Mouse (Mus musculus) G1E (cell line): Measurements from ENCODE around the gene Atoh7.

Experiments
- CTCF ChIP-seq: IDR thresholded peaks from 2 replicates; pipeline ENCODE4 v1.5.1; 2012; ENCODE audit warnings: low read depth, low read length, inconsistent platforms, mixed read lengths
- GATA1 ChIP-seq: IDR thresholded peaks from 2 replicates; pipeline ENCODE4 v1.6.1; 2012; ENCODE audit warnings: borderline replicate concordance, low read length, inconsistent platforms, mixed read lengths

- no peak for TF ChIP-seq CTCF
- TF ChIP-seq GATA1 = no peak
Observed at GRCm38 (mm10) chr10:63054586-63054985, 44.9 kb upstream of the Atoh7 start.
